Mouse (Mus musculus) heart, embryonic 15.5 days (tissue): ENCODE results near the gene Enox1. TPM values are rescaled to one million over a fixed set of nuclear protein-coding genes. Genes with fewer than 3 reads are reported as not detected.

ENCODE experiments used
- ATAC-seq: fragments of 200-750 bp; cut with Nextera tagmentation; replicated peaks from 2 replicates; pipeline ENCODE4 v1.8.0; 2017; ENCODE audit warnings: low read depth, moderate TSS enrichment; ENCODE audit not compliant: insufficient number of reproducible peaks, insufficient read depth, low FRiP score
- H3K27ac ChIP-seq: fragments of 300-500 bp; sonication (generic); 2 replicates; pipeline ENCODE4 v1.5.1; 2015; ENCODE audit warnings: mild to moderate bottlenecking, inconsistent platforms
- H3K27me3 ChIP-seq: fragments of 300-500 bp; sonication (generic); 2 replicates; pipeline ENCODE4 v1.6.1; 2015; ENCODE audit warnings: inconsistent platforms
- H3K36me3 ChIP-seq: fragments of 300-500 bp; sonication (generic); 2 replicates; pipeline ENCODE4 v1.6.1; 2015; ENCODE audit warnings: mild to moderate bottlenecking, inconsistent platforms
- H3K4me1 ChIP-seq: fragments of 300-500 bp; sonication (generic); replicated peaks from 2 replicates; pipeline ENCODE4 v1.6.1; 2015; ENCODE audit warnings: inconsistent platforms
- H3K4me2 ChIP-seq: fragments of 300-500 bp; sonication (generic); 2 replicates; pipeline ENCODE4 v1.6.1; 2015; ENCODE audit warnings: inconsistent platforms, mild to moderate bottlenecking, moderate library complexity
- H3K4me3 ChIP-seq: fragments of 300-500 bp; sonication (generic); 2 replicates; pipeline ENCODE4 v1.5.1; 2015; ENCODE audit warnings: mild to moderate bottlenecking, inconsistent platforms
- H3K9ac ChIP-seq: fragments of 300-500 bp; sonication (generic); 2 replicates; pipeline ENCODE4 v1.6.1; 2015; ENCODE audit warnings: mild to moderate bottlenecking, inconsistent platforms
- H3K9me3 ChIP-seq: fragments of 300-500 bp; sonication (generic); replicated peaks from 2 replicates; pipeline ENCODE4 v1.6.1; 2016; ENCODE audit warnings: inconsistent platforms
- WGBS: fragments of 180-500 bp; shearing (Covaris S2); methylation state at CpG from one replicate; pipeline ENCODE4 v1.1.7; 2015; ENCODE audit warnings: mixed read lengths; 5-methylcytosine and 5-hydroxymethylcytosine counted together
- polyA plus RNA-seq: library from polyadenylated mRNA; unstranded; fragments of >200 nt; fragmentation: Nextera tagmentation; extraction: Ambion mirVana; gene quantifications from 2 replicates; pipeline ENCODE4 v1.2.1, GENCODE M21; 2015

Gene Enox1
- polyA plus RNA-seq, 1 experiment from 2014 or later = 1.7 TPM

GRCm38 (mm10) chr14:77159397-77159796, 2.8 kb downstream of the Enox1 start:
- Histone ChIP-seq H3K9me3 (no peaks in the 10 kb centered on the region), H3K4me3 (no peak overlapping the region), H3K4me2 (no peak overlapping the region), H3K27me3 (peaks cover 39% of the 10 kb centered on the region), H3K9ac (no peak overlapping the region), H3K4me1 (peaks cover 16% of the 10 kb centered on the region), H3K36me3 (no peaks in the 10 kb centered on the region), H3K27ac (no peak overlapping the region)
- 82% methylated on average over 5 of the region's 5 CpGs for WGBS
- no peak for ATAC-seq

GRCm38 (mm10) chr14:77162496-77162895, 5.9 kb downstream of the Enox1 start:
- no peak for ATAC-seq
- peaks cover 12% of the 10 kb centered on the region for H3K27me3 ChIP-seq
- peaks cover 4% of the 10 kb centered on the region for H3K4me1 ChIP-seq
- no peak overlapping the region for H3K4me2 ChIP-seq
- H3K9ac ChIP-seq = no peak overlapping the region
- H3K27ac ChIP-seq = no peak overlapping the region
- H3K36me3 ChIP-seq = no peaks in the 10 kb centered on the region
- H3K4me3 ChIP-seq = no peak overlapping the region
- WGBS = 81% methylated on average over 3 of the region's 3 CpGs
- H3K9me3 ChIP-seq = no peaks in the 10 kb centered on the region

- Histone ChIP-seq H3K27ac (no peak overlapping the region), H3K36me3 (no peaks in the 10 kb centered on the region), H3K4me3 (no peak overlapping the region), H3K27me3 (peaks cover 5% of the 10 kb centered on the region; the same call in 1 of the 2 replicates), H3K9me3 (no peaks in the 10 kb centered on the region), H3K4me2 (no peak overlapping the region), H3K9ac (no peak overlapping the region), H3K4me1 (no peaks in the 10 kb centered on the region)
- no peak for ATAC-seq
- 73% methylated on average over 6 of the region's 6 CpGs for WGBS
Observed at GRCm38 (mm10) chr14:77164396-77164795, 7.8 kb downstream of the Enox1 start.

- H3K36me3 ChIP-seq = no peaks in the 10 kb centered on the region
- no peak overlapping the region for H3K4me2 ChIP-seq
- no peaks in the 10 kb centered on the region for H3K4me1 ChIP-seq
- WGBS = 85% methylated on average over 6 of the region's 6 CpGs
- no peak overlapping the region for H3K4me3 ChIP-seq
- H3K9me3 ChIP-seq = no peaks in the 10 kb centered on the region
- ATAC-seq = no peak
- H3K27me3 ChIP-seq = no peaks in the 10 kb centered on the region
- H3K27ac ChIP-seq = no peak overlapping the region
- no peak overlapping the region for H3K9ac ChIP-seq
Observed at GRCm38 (mm10) chr14:77168161-77168560, 11.6 kb downstream of the Enox1 start.

GRCm38 (mm10) chr14:77174491-77174890, 17.9 kb downstream of the Enox1 start:
- H3K36me3 ChIP-seq = no peaks in the 10 kb centered on the region
- 0 out of 2 replicates have a peak, but pooled peaks cover 10% of the 10 kb centered on the region for H3K4me1 ChIP-seq
- H3K4me3 ChIP-seq = no peak overlapping the region
- H3K4me2 ChIP-seq = peak overlapping the region; percentile 17; the same call in 1 of the 2 replicates
- 51% methylated on average over 15 of the region's 15 CpGs for WGBS
- H3K27ac ChIP-seq = 0 out of 2 replicates have a peak overlapping the region, but pooled peaks have one; percentile 4
- H3K27me3 ChIP-seq = no peaks in the 10 kb centered on the region
- no peak; the same call in 1 of the 2 replicates for ATAC-seq
- no peak overlapping the region for H3K9ac ChIP-seq
- no peaks in the 10 kb centered on the region for H3K9me3 ChIP-seq

GRCm38 (mm10) chr14:77174931-77175330, 18.4 kb downstream of the Enox1 start:
- H3K4me1 ChIP-seq = 0 out of 2 replicates have a peak, but pooled peaks cover 10% of the 10 kb centered on the region
- no peak overlapping the region for H3K9ac ChIP-seq
- no peak overlapping the region for H3K4me3 ChIP-seq
- no peaks in the 10 kb centered on the region for H3K36me3 ChIP-seq
- WGBS = 85% methylated on average over 9 of the region's 9 CpGs
- H3K4me2 ChIP-seq = no peak overlapping the region
- H3K27ac ChIP-seq = no peak overlapping the region
- H3K9me3 ChIP-seq = no peaks in the 10 kb centered on the region
- no peak for ATAC-seq
- H3K27me3 ChIP-seq = no peaks in the 10 kb centered on the region

GRCm38 (mm10) chr14:77180241-77180640, 23.7 kb downstream of the Enox1 start:
- H3K9me3 ChIP-seq = no peaks in the 10 kb centered on the region
- ATAC-seq = no peak
- H3K36me3 ChIP-seq = no peaks in the 10 kb centered on the region
- H3K4me2 ChIP-seq = no peak overlapping the region
- H3K4me1 ChIP-seq = no peaks in the 10 kb centered on the region
- no peaks in the 10 kb centered on the region for H3K27me3 ChIP-seq
- WGBS = 75% methylated on average over 7 of the region's 7 CpGs
- no peak overlapping the region for H3K27ac ChIP-seq
- H3K4me3 ChIP-seq = no peak overlapping the region
- no peak overlapping the region for H3K9ac ChIP-seq

GRCm38 (mm10) chr14:77180753-77181374, 24.3 kb downstream of the Enox1 start:
- no peaks in the 10 kb centered on the region for H3K27me3 ChIP-seq
- no peak overlapping the region for H3K4me2 ChIP-seq
- ATAC-seq = no peak
- H3K9ac ChIP-seq = no peak overlapping the region
- no peak overlapping the region for H3K27ac ChIP-seq
- 53% methylated on average over 13 of the region's 13 CpGs for WGBS
- H3K9me3 ChIP-seq = no peaks in the 10 kb centered on the region
- no peaks in the 10 kb centered on the region for H3K36me3 ChIP-seq
- H3K4me3 ChIP-seq = no peak overlapping the region
- H3K4me1 ChIP-seq = no peaks in the 10 kb centered on the region

GRCm38 (mm10) chr14:77183491-77183890, 26.9 kb downstream of the Enox1 start:
- 87% methylated on average over 5 of the region's 5 CpGs for WGBS
- no peak for ATAC-seq
- no peak overlapping the region for H3K27ac ChIP-seq
- H3K9me3 ChIP-seq = no peaks in the 10 kb centered on the region
- H3K4me3 ChIP-seq = no peak overlapping the region
- H3K27me3 ChIP-seq = no peaks in the 10 kb centered on the region
- H3K4me1 ChIP-seq = no peaks in the 10 kb centered on the region
- H3K9ac ChIP-seq = no peak overlapping the region
- H3K36me3 ChIP-seq = no peaks in the 10 kb centered on the region
- H3K4me2 ChIP-seq = no peak overlapping the region

- no peak for ATAC-seq
- no peak overlapping the region for H3K9ac ChIP-seq
- 78% methylated on average over 2 of the region's 2 CpGs for WGBS
Observed at GRCm38 (mm10) chr14:77190158-77190557, 33.6 kb downstream of the Enox1 start.

GRCm38 (mm10) chr14:77195314-77196020, 38.9 kb downstream of the Enox1 start:
- no peak overlapping the region for H3K9ac ChIP-seq
- no peaks in the 10 kb centered on the region for H3K9me3 ChIP-seq
- no peaks in the 10 kb centered on the region for H3K27me3 ChIP-seq
- no peaks in the 10 kb centered on the region for H3K4me1 ChIP-seq
- H3K4me3 ChIP-seq = no peak overlapping the region
- H3K27ac ChIP-seq = no peak overlapping the region
- ATAC-seq = no peak
- no peak overlapping the region for H3K4me2 ChIP-seq
- H3K36me3 ChIP-seq = no peaks in the 10 kb centered on the region
- 51% methylated on average over 18 of the region's 18 CpGs for WGBS

More at GRCm38 (mm10) chr14:77190158-77190557, 33.6 kb downstream of the Enox1 start:
- no peak overlapping the region for H3K4me3 ChIP-seq
- no peak overlapping the region for H3K27ac ChIP-seq
- H3K9me3 ChIP-seq = no peaks in the 10 kb centered on the region
- no peaks in the 10 kb centered on the region for H3K4me1 ChIP-seq
- no peaks in the 10 kb centered on the region for H3K36me3 ChIP-seq
- H3K27me3 ChIP-seq = no peaks in the 10 kb centered on the region
- no peak overlapping the region for H3K4me2 ChIP-seq

- ATAC-seq = no peak
- Histone ChIP-seq H3K4me1 (no peaks in the 10 kb centered on the region), H3K36me3 (no peaks in the 10 kb centered on the region), H3K27me3 (no peaks in the 10 kb centered on the region), H3K9me3 (no peaks in the 10 kb centered on the region), H3K4me2 (no peak overlapping the region), H3K9ac (no peak overlapping the region), H3K27ac (no peak overlapping the region), H3K4me3 (no peak overlapping the region)
- WGBS = 69% methylated on average over 3 of the region's 3 CpGs
Observed at GRCm38 (mm10) chr14:77196246-77196645, 39.7 kb downstream of the Enox1 start.
